In the genomic region with DNA sequence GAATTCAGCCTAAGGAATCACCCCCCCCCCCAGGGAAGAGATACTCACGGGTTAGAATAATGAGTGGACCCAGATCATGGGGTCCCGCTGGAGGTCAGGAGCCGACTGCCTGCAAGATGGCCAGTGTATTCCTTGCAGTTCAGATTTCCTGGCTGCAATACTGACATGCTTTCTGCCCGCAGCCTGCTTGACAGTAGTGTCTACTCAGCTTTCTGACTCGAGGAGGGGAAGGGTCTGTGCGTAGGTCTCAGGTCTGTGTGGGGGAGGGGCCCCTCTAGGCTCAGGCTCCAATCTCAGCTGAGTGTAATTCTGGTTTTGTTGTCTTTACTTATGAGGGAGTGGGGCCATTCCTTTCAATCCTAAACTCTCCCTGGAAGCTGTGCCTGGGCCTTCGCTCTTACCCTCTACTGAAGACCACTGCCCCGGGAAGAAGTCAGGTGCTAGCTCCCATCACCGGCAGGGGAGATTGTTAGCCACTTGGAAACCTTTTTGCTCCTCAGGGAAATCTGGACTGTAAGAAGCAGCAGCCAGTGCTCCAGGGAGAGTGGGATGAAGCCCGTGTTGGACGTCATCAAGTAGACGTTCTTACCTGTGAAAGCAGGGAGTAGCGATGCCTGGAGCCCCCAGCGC, we compare ENCODE assay signal across 7 mouse cellular contexts. TPM values are rescaled to one million over a fixed set of nuclear protein-coding genes. Genes with fewer than 3 reads are reported as not detected.
DNase-seq lines count a peak whose midpoint lies in the region; ATAC-seq lines count a peak whose summit lies in the region.

No protein-coding gene starts in this region.

- peak overlapping the region; percentile 62 for H3K9ac ChIP-seq in lung, embryonic 15.5 days
- no peak overlapping the region for H3K9ac ChIP-seq in forebrain, embryonic 11.5 days (ENCODE audit: low read length)
- H3K9ac ChIP-seq in limb, embryonic 13.5 days: peak overlapping the region; percentile 89
- peak overlapping the region; percentile 95 for H3K9ac ChIP-seq in stomach, embryonic 16.5 days (ENCODE audit: low read length)

- WGBS in lung, embryonic 15.5 days: 36% methylated on average over 14 of the region's 14 CpGs
- 59% methylated on average over 14 of the region's 14 CpGs for WGBS in forebrain, embryonic 11.5 days
- 41% methylated on average over 14 of the region's 14 CpGs for WGBS in limb, embryonic 13.5 days
- WGBS in stomach, embryonic 16.5 days: 43% methylated on average over 14 of the region's 14 CpGs

- H3K27me3 ChIP-seq in lung, embryonic 15.5 days: 0 out of 2 replicates have a peak, but pooled peaks cover 5% of the 10 kb centered on the region
- H3K27me3 ChIP-seq in forebrain, embryonic 11.5 days (ENCODE audit: control insufficient read depth, insufficient read depth, low read length): no peaks in the 10 kb centered on the region; the same call in none of the 2 replicates
- peaks cover 7% of the 10 kb centered on the region; the same call in 1 of the 2 replicates for H3K27me3 ChIP-seq in limb, embryonic 13.5 days
- no peaks in the 10 kb centered on the region for H3K27me3 ChIP-seq in stomach, embryonic 16.5 days (ENCODE audit: control insufficient read depth, insufficient read depth, low read length)

- H3K4me1 ChIP-seq in lung, embryonic 15.5 days: peaks cover 63% of the 10 kb centered on the region
- H3K4me1 ChIP-seq in forebrain, embryonic 11.5 days (replicated peaks; ENCODE audit: control insufficient read depth, insufficient read depth, low read length): peaks cover 29% of the 10 kb centered on the region
- peaks cover 68% of the 10 kb centered on the region for H3K4me1 ChIP-seq in limb, embryonic 13.5 days
- H3K4me1 ChIP-seq in stomach, embryonic 16.5 days (ENCODE audit: control insufficient read depth, insufficient read depth, low read length): peaks cover 58% of the 10 kb centered on the region

- no peaks in the 10 kb centered on the region for H3K36me3 ChIP-seq in lung, embryonic 15.5 days
- no peaks in the 10 kb centered on the region for H3K36me3 ChIP-seq in forebrain, embryonic 11.5 days (ENCODE audit: control insufficient read depth, insufficient read depth, low read length)
- no peaks in the 10 kb centered on the region for H3K36me3 ChIP-seq in limb, embryonic 13.5 days
- H3K36me3 ChIP-seq in stomach, embryonic 16.5 days (ENCODE audit: control insufficient read depth, insufficient read depth, low read length): no peaks in the 10 kb centered on the region

- H3K4me3 ChIP-seq in lung, embryonic 15.5 days: peak overlapping the region; percentile 59
- peak overlapping the region; percentile 75; the same call in 1 of the 2 replicates for H3K4me3 ChIP-seq in forebrain, embryonic 11.5 days (ENCODE audit: low read depth, low read length)
- H3K4me3 ChIP-seq in limb, embryonic 13.5 days: peak overlapping the region; percentile 78
- H3K4me3 ChIP-seq in stomach, embryonic 16.5 days (replicated peaks; ENCODE audit: low read length): peak overlapping the region; percentile 84

- DNase-seq in lung, adult 18-20 months: no peak
- no peak for DNase-seq in forebrain, embryonic 11.5 days (ENCODE audit: low spot score)
- no peak for DNase-seq in thymus, postnatal 0 days (ENCODE audit: low spot score)
- DNase-seq in Muller cell, postnatal 12 days (ENCODE audit: inconsistent ontology term): no peak

- H3K27ac ChIP-seq in lung, embryonic 15.5 days: no peak overlapping the region
- no peak overlapping the region for H3K27ac ChIP-seq in forebrain, embryonic 11.5 days (ENCODE audit: low read depth, low read length)
- H3K27ac ChIP-seq in limb, embryonic 13.5 days: no peak overlapping the region
- H3K27ac ChIP-seq in stomach, embryonic 16.5 days (ENCODE audit: low read length): no peak overlapping the region

- H3K9me3 ChIP-seq in lung, embryonic 15.5 days: no peaks in the 10 kb centered on the region
- no peaks in the 10 kb centered on the region for H3K9me3 ChIP-seq in forebrain, embryonic 11.5 days (ENCODE audit: control insufficient read depth, low read length)
- H3K9me3 ChIP-seq in limb, embryonic 13.5 days: no peaks in the 10 kb centered on the region
- no peaks in the 10 kb centered on the region for H3K9me3 ChIP-seq in stomach, embryonic 16.5 days (replicated peaks; ENCODE audit: control insufficient read depth, low read length)

- peak overlapping the region; percentile 88 for H3K4me2 ChIP-seq in lung, embryonic 15.5 days
- peak overlapping the region; percentile 99; the same call in 1 of the 2 replicates for H3K4me2 ChIP-seq in forebrain, embryonic 11.5 days (ENCODE audit: low read depth, low read length, severe bottlenecking)
- H3K4me2 ChIP-seq in limb, embryonic 13.5 days (replicated peaks): peak overlapping the region; percentile 96
- peak overlapping the region; percentile 87 for H3K4me2 ChIP-seq in stomach, embryonic 16.5 days (ENCODE audit: low read depth, low read length)

- ATAC-seq in lung, embryonic 15.5 days (ENCODE audit: borderline replicate concordance, extremely low read depth, low FRiP score, low TSS enrichment): no peak
- no peak for ATAC-seq in forebrain, embryonic 11.5 days (replicated peaks; ENCODE audit: low FRiP score)
- no peak for ATAC-seq in limb, embryonic 13.5 days (ENCODE audit: low FRiP score, low read depth)
- ATAC-seq in stomach, embryonic 16.5 days (ENCODE audit: insufficient read depth, low FRiP score): no peak

RNA-seq across cellular contexts. Expression of a gene that starts 26.6 kb away (rescaled TPM):
- not detected in 2 replicates for polyA plus RNA-seq in lung, embryonic 15.5 days (2015; fragmentation: Nextera tagmentation; extraction: Ambion mirVana)
- polyA plus RNA-seq in forebrain, embryonic 11.5 days (2014; fragmentation: Nextera tagmentation; extraction: Ambion mirVana): not detected in 2 replicates
- polyA plus RNA-seq in limb, embryonic 13.5 days (2015; fragmentation: Nextera tagmentation; extraction: Ambion mirVana): not detected in 2 replicates
- polyA plus RNA-seq in stomach, embryonic 16.5 days (2015; fragmentation: Nextera tagmentation; extraction: Ambion mirVana): not detected in 2 replicates
- not detected in 2 replicates for polyA plus RNA-seq in thymus, postnatal 0 days (2015; fragmentation: Nextera tagmentation; extraction: Ambion mirVana)

RNA-seq across cellular contexts. Expression of a gene that starts 46.0 kb away (rescaled TPM):
- 3.6 and 4.1 TPM in 2 replicates for polyA plus RNA-seq in lung, embryonic 15.5 days (2015; fragmentation: Nextera tagmentation; extraction: Ambion mirVana)
- 2.5 and 3.5 TPM in 2 replicates for polyA plus RNA-seq in forebrain, embryonic 11.5 days (2014; fragmentation: Nextera tagmentation; extraction: Ambion mirVana)
- polyA plus RNA-seq in limb, embryonic 13.5 days (2015; fragmentation: Nextera tagmentation; extraction: Ambion mirVana): 4.4 and 4.6 TPM in 2 replicates
- polyA plus RNA-seq in stomach, embryonic 16.5 days (2015; fragmentation: Nextera tagmentation; extraction: Ambion mirVana): 1.8 and 2.4 TPM in 2 replicates
- 3.1 and 3.7 TPM in 2 replicates for polyA plus RNA-seq in thymus, postnatal 0 days (2015; fragmentation: Nextera tagmentation; extraction: Ambion mirVana)

RNA-seq across cellular contexts. Expression of a gene that starts 46.3 kb away (rescaled TPM):
- polyA plus RNA-seq in lung, embryonic 15.5 days (2015; fragmentation: Nextera tagmentation; extraction: Ambion mirVana): 25.3 and 27.4 TPM in 2 replicates
- 14.5 and 16.2 TPM in 2 replicates for polyA plus RNA-seq in forebrain, embryonic 11.5 days (2014; fragmentation: Nextera tagmentation; extraction: Ambion mirVana)
- polyA plus RNA-seq in limb, embryonic 13.5 days (2015; fragmentation: Nextera tagmentation; extraction: Ambion mirVana): 24.7 and 25.9 TPM in 2 replicates
- polyA plus RNA-seq in stomach, embryonic 16.5 days (2015; fragmentation: Nextera tagmentation; extraction: Ambion mirVana): 35.9 and 38.0 TPM in 2 replicates
- 28.9 and 31.7 TPM in 2 replicates for polyA plus RNA-seq in thymus, postnatal 0 days (2015; fragmentation: Nextera tagmentation; extraction: Ambion mirVana)
